ENCODE assay signal across 8 mouse cellular contexts in genomic region chr2:121450093-121450492, GRCm38 (mm10). TPM values are rescaled to one million over a fixed set of nuclear protein-coding genes. Genes with fewer than 3 reads are reported as not detected.
DNase-seq lines count a peak whose midpoint lies in the region; ATAC-seq and TF ChIP-seq lines count a peak whose summit lies in the region.

No protein-coding gene starts in this region.

- H3K4me3 ChIP-seq in kidney, embryonic 14.5 days (ENCODE audit: low read length) = peak overlapping the region; percentile 97
- H3K4me3 ChIP-seq in hindbrain, embryonic 10.5 days = peak overlapping the region; percentile 99
- peak overlapping the region; percentile 99 for H3K4me3 ChIP-seq in liver, postnatal 0 days (ENCODE audit: low read depth, low read length)
- H3K4me3 ChIP-seq in neural tube, embryonic 15.5 days (replicated peaks) = peak overlapping the region; percentile 100

- peak overlapping the region; percentile 97 for H3K27ac ChIP-seq in kidney, embryonic 14.5 days (ENCODE audit: low read depth, low read length)
- H3K27ac ChIP-seq in hindbrain, embryonic 10.5 days = peak overlapping the region; percentile 97
- H3K27ac ChIP-seq in liver, postnatal 0 days (ENCODE audit: low read depth) = peak overlapping the region; percentile 97
- peak overlapping the region; percentile 98 for H3K27ac ChIP-seq in neural tube, embryonic 15.5 days (replicated peaks)

- H3K4me1 ChIP-seq in kidney, embryonic 14.5 days (ENCODE audit: control insufficient read depth, insufficient read depth, low read length) = 0 out of 2 replicates have a peak, but pooled peaks cover 2% of the 10 kb centered on the region
- peaks cover 35% of the 10 kb centered on the region for H3K4me1 ChIP-seq in hindbrain, embryonic 10.5 days (replicated peaks)
- peaks cover 23% of the 10 kb centered on the region for H3K4me1 ChIP-seq in liver, postnatal 0 days (ENCODE audit: insufficient read depth)
- peaks cover 26% of the 10 kb centered on the region for H3K4me1 ChIP-seq in neural tube, embryonic 15.5 days

- no peak for ATAC-seq in kidney, embryonic 14.5 days (ENCODE audit: low FRiP score, low TSS enrichment)
- no peak for ATAC-seq in liver, postnatal 0 days
- ATAC-seq in neural tube, embryonic 15.5 days (ENCODE audit: low FRiP score) = peak; percentile 4; the same call in 1 of the 2 replicates

- peak overlapping the region; percentile 98 for H3K9ac ChIP-seq in kidney, embryonic 14.5 days (ENCODE audit: low read depth, low read length)
- H3K9ac ChIP-seq in liver, postnatal 0 days (replicated peaks) = peak overlapping the region; percentile 100
- H3K9ac ChIP-seq in neural tube, embryonic 15.5 days (replicated peaks) = peak overlapping the region; percentile 96

- H3K36me3 ChIP-seq in kidney, embryonic 14.5 days (ENCODE audit: control insufficient read depth, insufficient read depth, low read length) = peaks cover 22% of the 10 kb centered on the region
- H3K36me3 ChIP-seq in hindbrain, embryonic 10.5 days = peaks cover 40% of the 10 kb centered on the region
- H3K36me3 ChIP-seq in liver, postnatal 0 days (replicated peaks; ENCODE audit: insufficient read depth, low read length) = peaks cover 24% of the 10 kb centered on the region
- H3K36me3 ChIP-seq in neural tube, embryonic 15.5 days = peaks cover 24% of the 10 kb centered on the region

- WGBS in kidney, embryonic 14.5 days = 0% methylated on average over 7 of the region's 7 CpGs
- WGBS in hindbrain, embryonic 10.5 days = 4% methylated on average over 7 of the region's 7 CpGs
- WGBS in liver, postnatal 0 days (ENCODE audit: insufficient replicate concordance) = under 1% methylated on average over 7 of the region's 7 CpGs
- WGBS in neural tube, embryonic 15.5 days = 2% methylated on average over 7 of the region's 7 CpGs

- DNase-seq in kidney, adult 11 months = no peak
- DNase-seq in embryo, embryonic 9.5 days (ENCODE audit: extremely low spot score) = peak; percentile 42
- DNase-seq in hindbrain, embryonic 10.5 days (ENCODE audit: low spot score) = peak; percentile 20
- DNase-seq in liver, postnatal 0 days = peak; percentile 43
- no peak for DNase-seq in layer of hippocampus, postnatal 36 days
- no peak for DNase-seq in cerebellum, adult 11 months

- TF ChIP-seq EP300 in liver, postnatal 0 days (IDR thresholded peaks at IDR 0.05; ENCODE audit: low read depth) = no peak

- no peak for TF ChIP-seq CTCF in liver, postnatal 0 days (IDR thresholded peaks at IDR 0.05; ENCODE audit: low read depth)

- peak overlapping the region; percentile 64 for H3K4me2 ChIP-seq in kidney, embryonic 14.5 days (replicated peaks; ENCODE audit: low read depth, low read length)
- H3K4me2 ChIP-seq in liver, postnatal 0 days (ENCODE audit: low read depth, low read length) = peak overlapping the region; percentile 95
- peak overlapping the region; percentile 87 for H3K4me2 ChIP-seq in neural tube, embryonic 15.5 days

- no peaks in the 10 kb centered on the region for H3K27me3 ChIP-seq in kidney, embryonic 14.5 days (ENCODE audit: control insufficient read depth, insufficient read depth, low read length)
- H3K27me3 ChIP-seq in hindbrain, embryonic 10.5 days (ENCODE audit: insufficient read depth, poor library complexity, severe bottlenecking) = no peaks in the 10 kb centered on the region
- H3K27me3 ChIP-seq in liver, postnatal 0 days (ENCODE audit: insufficient read depth, low read length) = no peaks in the 10 kb centered on the region
- H3K27me3 ChIP-seq in neural tube, embryonic 15.5 days (replicated peaks) = no peaks in the 10 kb centered on the region

- no peaks in the 10 kb centered on the region for H3K9me3 ChIP-seq in kidney, embryonic 14.5 days (ENCODE audit: control insufficient read depth, low read length)
- H3K9me3 ChIP-seq in hindbrain, embryonic 10.5 days = no peaks in the 10 kb centered on the region
- no peaks in the 10 kb centered on the region for H3K9me3 ChIP-seq in liver, postnatal 0 days (ENCODE audit: low read length)
- H3K9me3 ChIP-seq in neural tube, embryonic 15.5 days (replicated peaks) = no peaks in the 10 kb centered on the region

RNA-seq across cellular contexts. Expression of gene Serf2, which starts 1.1 kb away (rescaled TPM):
- polyA plus RNA-seq in kidney, embryonic 14.5 days (2014; fragmentation: Nextera tagmentation; extraction: Ambion mirVana) = 522 and 664 TPM in 2 replicates
- 502 and 520 TPM in 2 replicates for polyA plus RNA-seq in hindbrain, embryonic 10.5 days (2016; fragmentation: Nextera tagmentation; extraction: Ambion mirVana)
- polyA plus RNA-seq in liver, postnatal 0 days (2015; fragmentation: Nextera tagmentation; extraction: Ambion mirVana) = 264 and 266 TPM in 2 replicates
- 297 and 319 TPM in 2 replicates for polyA plus RNA-seq in neural tube, embryonic 15.5 days (2015; fragmentation: Nextera tagmentation; extraction: Ambion mirVana)
- total RNA-seq in layer of hippocampus, postnatal 36 days (2021) = 100 to 1,000 TPM; 157 to 175 TPM

RNA-seq across cellular contexts. Expression of gene Hypk, which starts 3.0 kb away (rescaled TPM):
- polyA plus RNA-seq in kidney, embryonic 14.5 days (2014; fragmentation: Nextera tagmentation; extraction: Ambion mirVana) = 116 and 147 TPM in 2 replicates
- 110 and 135 TPM in 2 replicates for polyA plus RNA-seq in hindbrain, embryonic 10.5 days (2016; fragmentation: Nextera tagmentation; extraction: Ambion mirVana)
- polyA plus RNA-seq in liver, postnatal 0 days (2015; fragmentation: Nextera tagmentation; extraction: Ambion mirVana) = 54.3 and 56.0 TPM in 2 replicates
- 118 and 120 TPM in 2 replicates for polyA plus RNA-seq in neural tube, embryonic 15.5 days (2015; fragmentation: Nextera tagmentation; extraction: Ambion mirVana)
- 10 to 100 TPM; 17.3 to 19.6 TPM for total RNA-seq in layer of hippocampus, postnatal 36 days (2021)

RNA-seq across cellular contexts. Expression of gene Ell3, which starts 6.0 kb away (rescaled TPM):
- polyA plus RNA-seq in kidney, embryonic 14.5 days (2014; fragmentation: Nextera tagmentation; extraction: Ambion mirVana) = 12.0 and 12.2 TPM in 2 replicates
- 3.3 and 6.5 TPM in 2 replicates for polyA plus RNA-seq in hindbrain, embryonic 10.5 days (2016; fragmentation: Nextera tagmentation; extraction: Ambion mirVana)
- 1.9 and 2.1 TPM in 2 replicates for polyA plus RNA-seq in liver, postnatal 0 days (2015; fragmentation: Nextera tagmentation; extraction: Ambion mirVana)
- 2.6 and 3.6 TPM in 2 replicates for polyA plus RNA-seq in neural tube, embryonic 15.5 days (2015; fragmentation: Nextera tagmentation; extraction: Ambion mirVana)
- not detected for total RNA-seq in layer of hippocampus, postnatal 36 days (2021)

RNA-seq across cellular contexts. Expression of gene Serinc4, which starts 6.5 kb away (rescaled TPM):
- polyA plus RNA-seq in kidney, embryonic 14.5 days (2014; fragmentation: Nextera tagmentation; extraction: Ambion mirVana) = 0.20 and 0.24 TPM in 2 replicates
- polyA plus RNA-seq in hindbrain, embryonic 10.5 days (2016; fragmentation: Nextera tagmentation; extraction: Ambion mirVana) = 0.15 and 0.42 TPM in 2 replicates
- not detected in 2 replicates for polyA plus RNA-seq in liver, postnatal 0 days (2015; fragmentation: Nextera tagmentation; extraction: Ambion mirVana)
- 0.63 and 0.92 TPM in 2 replicates for polyA plus RNA-seq in neural tube, embryonic 15.5 days (2015; fragmentation: Nextera tagmentation; extraction: Ambion mirVana)
- under 1 TPM; 0.23 to 0.32 TPM for total RNA-seq in layer of hippocampus, postnatal 36 days (2021)

RNA-seq across cellular contexts. Expression of gene Mfap1b, which starts 23.8 kb away (rescaled TPM):
- 47.8 and 53.2 TPM in 2 replicates for polyA plus RNA-seq in kidney, embryonic 14.5 days (2014; fragmentation: Nextera tagmentation; extraction: Ambion mirVana)
- 48.8 and 56.1 TPM in 2 replicates for polyA plus RNA-seq in hindbrain, embryonic 10.5 days (2016; fragmentation: Nextera tagmentation; extraction: Ambion mirVana)
- 13.2 and 13.9 TPM in 2 replicates for polyA plus RNA-seq in liver, postnatal 0 days (2015; fragmentation: Nextera tagmentation; extraction: Ambion mirVana)
- polyA plus RNA-seq in neural tube, embryonic 15.5 days (2015; fragmentation: Nextera tagmentation; extraction: Ambion mirVana) = 67.8 and 71.5 TPM in 2 replicates
- total RNA-seq in layer of hippocampus, postnatal 36 days (2021) = 10 to 100 TPM; 45.1 to 47.4 TPM

Comparison
In these comparisons a context has a peak if more than half of its experiments do, and no peak if none do; other contexts are left out.
1. DNase-seq: peak in embryo, embryonic 9.5 days (single experiment), hindbrain, embryonic 10.5 days (single experiment) and liver, postnatal 0 days (single experiment); none in kidney, adult 11 months (single experiment), layer of hippocampus, postnatal 36 days (0 of 2) and cerebellum, adult 11 months (single experiment).
2. Peak in every context shown above with its lines, with median percentiles within 50 percentile points of each other: H3K27ac ChIP-seq, H3K4me2 ChIP-seq, H3K4me3 ChIP-seq and H3K9ac ChIP-seq.